Mouse (Mus musculus) MEL (cell line): Measurements from ENCODE around the gene Poc1a.

Experiments
- CTCF ChIP-seq, 3 experiments: IDR thresholded peaks in 2 of 3; conservative IDR thresholded peaks in 1 of 3; 2 replicates each; pipeline ENCODE4 v1.5.1; 2011 to 2012; ENCODE audit warnings: low read length in 3 of 3, low read depth in 2 of 3, mild to moderate bottlenecking in 2 of 3, improper control_type of control experiment in 1 of 3, inconsistent platforms in 1 of 3, mixed read lengths in 1 of 3, moderate library complexity in 1 of 3; ENCODE audit not compliant: control insufficient read depth in 1 of 3, insufficient read depth in 1 of 3, poor library complexity in 1 of 3, severe bottlenecking in 1 of 3
- ETS1 ChIP-seq: IDR thresholded peaks from 2 replicates; pipeline ENCODE4 v1.6.1; 2012; ENCODE audit warnings: low read depth, mild to moderate bottlenecking, inconsistent platforms, low read length, improper control_type of control experiment, moderate library complexity
- NELFE ChIP-seq: IDR thresholded peaks from 2 replicates; pipeline ENCODE4 v1.6.1; 2011; ENCODE audit warnings: low read depth, low read length, improper control_type of control experiment

DNA sequence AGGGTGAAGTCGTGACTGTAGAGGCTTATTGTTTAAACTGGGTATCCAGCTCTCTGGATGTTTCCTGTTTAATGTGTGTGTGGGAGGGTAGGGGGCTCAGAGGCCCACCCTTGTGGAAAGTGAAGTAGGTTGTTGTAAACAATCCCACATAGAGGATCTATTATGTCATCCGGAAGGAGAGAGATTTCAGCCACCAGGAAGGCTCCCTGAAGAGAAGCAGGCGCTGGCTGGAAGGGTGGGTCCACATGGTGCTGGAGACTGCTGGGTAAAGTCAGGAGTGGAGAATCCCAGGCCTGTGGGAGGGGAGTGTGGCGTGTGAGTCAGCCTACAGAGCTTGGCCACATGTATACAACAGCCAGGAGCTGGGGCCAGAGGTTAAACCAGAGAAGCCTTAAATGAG is 30.6 kb upstream of the Poc1a start:
- TF ChIP-seq CTCF (IDR thresholded peaks at IDR 0.05 in 2 of 3, conservative IDR thresholded peaks at IDR 0.05 in 1 of 3; ENCODE audit: control insufficient read depth in 1 of 3, insufficient read depth in 1 of 3, low read depth in 2 of 3, low read length in 3 of 3, poor library complexity in 1 of 3, severe bottlenecking in 1 of 3), result no peak
- TF ChIP-seq NELFE, result no peak
- no peak for TF ChIP-seq ETS1
